Mouse (Mus musculus) stomach, postnatal 0 days (tissue): ENCODE results near the gene Ano2.
A peak's percentile ranks its signal among the peaks of the same experiment; 100 is the strongest.

Experiments used
- CTCF ChIP-seq: IDR thresholded peaks from 2 replicates; pipeline ENCODE4 v1.5.1; 2016; ENCODE audit warnings: antibody characterized with exemption, low read depth, mild to moderate bottlenecking, moderate library complexity
- EP300 ChIP-seq: optimal IDR thresholded peaks from 2 replicates; pipeline ENCODE3; 2016; ENCODE audit warnings: antibody characterized with exemption

GRCm38 (mm10) chr6:125661106-125661877 lies 28.9 kb upstream of the Ano2 start:
- TF ChIP-seq EP300 (no peak), CTCF (peak; percentile 94)
